7 mouse cellular contexts compared by ENCODE assay signal in genomic region chr1:170867691-170868105, GRCm38 (mm10). TPM values are rescaled to one million over a fixed set of nuclear protein-coding genes. Genes with fewer than 3 reads are reported as not detected.
DNase-seq lines count a peak whose midpoint lies in the region; ATAC-seq lines count a peak whose summit lies in the region.

Gene Atf6 (minus strand): TSS chr1:170867771.

- no peaks in the 10 kb centered on the region for H3K9me3 ChIP-seq in embryonic facial prominence, embryonic 12.5 days
- H3K9me3 ChIP-seq in limb, embryonic 11.5 days (ENCODE audit: control insufficient read depth, low read length), result no peaks in the 10 kb centered on the region
- no peaks in the 10 kb centered on the region for H3K9me3 ChIP-seq in midbrain, embryonic 14.5 days (ENCODE audit: control insufficient read depth, low read length)

- ATAC-seq in embryonic facial prominence, embryonic 12.5 days (ENCODE audit: insufficient number of reproducible peaks, insufficient read depth, low FRiP score, low TSS enrichment), result peak; percentile 39; the same call in 1 of the 2 replicates
- ATAC-seq in limb, embryonic 11.5 days (ENCODE audit: insufficient number of reproducible peaks, low FRiP score, low TSS enrichment, low read depth), result peak; percentile 54; the same call in 1 of the 2 replicates
- peak; percentile 82 for ATAC-seq in midbrain, embryonic 14.5 days (ENCODE audit: low FRiP score, low TSS enrichment)

- H3K4me1 ChIP-seq in embryonic facial prominence, embryonic 12.5 days, result peaks cover 6% of the 10 kb centered on the region; the same call in 1 of the 2 replicates
- peaks cover 4% of the 10 kb centered on the region; the same call in 1 of the 2 replicates for H3K4me1 ChIP-seq in limb, embryonic 11.5 days (ENCODE audit: control insufficient read depth, insufficient read depth, low read length)
- peaks cover 8% of the 10 kb centered on the region for H3K4me1 ChIP-seq in midbrain, embryonic 14.5 days (ENCODE audit: control insufficient read depth, insufficient read depth, low read length)

- H3K27ac ChIP-seq in embryonic facial prominence, embryonic 12.5 days, result peak within 1 kb of the TSS; percentile 73
- no peak within 1 kb of the TSS for H3K27ac ChIP-seq in limb, embryonic 11.5 days (replicated peaks; ENCODE audit: low read depth, low read length)
- peak within 1 kb of the TSS; percentile 66 for H3K27ac ChIP-seq in midbrain, embryonic 14.5 days (replicated peaks; ENCODE audit: low read depth, low read length)

- peak within 1 kb of the TSS; percentile 93 for H3K4me3 ChIP-seq in embryonic facial prominence, embryonic 12.5 days
- H3K4me3 ChIP-seq in limb, embryonic 11.5 days (ENCODE audit: low read depth, low read length), result peak within 1 kb of the TSS; percentile 77
- peak within 1 kb of the TSS; percentile 63 for H3K4me3 ChIP-seq in midbrain, embryonic 14.5 days (replicated peaks; ENCODE audit: low read depth, low read length)

- H3K4me2 ChIP-seq in embryonic facial prominence, embryonic 12.5 days (replicated peaks), result peak within 1 kb of the TSS; percentile 84
- H3K4me2 ChIP-seq in limb, embryonic 11.5 days (ENCODE audit: low read depth, severe bottlenecking), result peak within 1 kb of the TSS; percentile 73
- peak within 1 kb of the TSS; percentile 74 for H3K4me2 ChIP-seq in midbrain, embryonic 14.5 days (ENCODE audit: low read length)

- H3K9ac ChIP-seq in embryonic facial prominence, embryonic 12.5 days, result peak within 1 kb of the TSS; percentile 75
- H3K9ac ChIP-seq in limb, embryonic 11.5 days (ENCODE audit: low read length), result peak within 1 kb of the TSS; percentile 72
- H3K9ac ChIP-seq in midbrain, embryonic 14.5 days (replicated peaks; ENCODE audit: low read length), result peak within 1 kb of the TSS; percentile 74

- peak; percentile 96 for DNase-seq in adrenal gland, postnatal 25 days
- peak; percentile 99 for DNase-seq in heart, adult 11 months
- peak; percentile 98 for DNase-seq in kidney, adult 18-20 months
- DNase-seq in limb, embryonic 11.5 days (ENCODE audit: low spot score), result peak; percentile 98
- peak; percentile 96 for DNase-seq in midbrain, embryonic 14.5 days
- DNase-seq in spleen, adult 18-20 months, result peak; percentile 84 to 92

- WGBS in embryonic facial prominence, embryonic 12.5 days, result under 1% methylated on average over 25 of the region's 25 CpGs
- WGBS in limb, embryonic 11.5 days, result under 1% methylated on average over 25 of the region's 25 CpGs
- under 1% methylated on average over 25 of the region's 25 CpGs for whole genome bisulfite sequencing in midbrain, embryonic 14.5 days

- peaks cover 12% of the 10 kb centered on the region for H3K36me3 ChIP-seq in embryonic facial prominence, embryonic 12.5 days
- peaks cover 2% of the 10 kb centered on the region; the same call in 1 of the 2 replicates for H3K36me3 ChIP-seq in limb, embryonic 11.5 days (ENCODE audit: control insufficient read depth, insufficient read depth, low read length)
- H3K36me3 ChIP-seq in midbrain, embryonic 14.5 days (ENCODE audit: control insufficient read depth, insufficient read depth, low read length), result no peaks in the 10 kb centered on the region

- H3K27me3 ChIP-seq in embryonic facial prominence, embryonic 12.5 days, result no peaks in the 10 kb centered on the region
- no peaks in the 10 kb centered on the region for H3K27me3 ChIP-seq in limb, embryonic 11.5 days (ENCODE audit: control insufficient read depth, insufficient read depth, low read length)
- no peaks in the 10 kb centered on the region for H3K27me3 ChIP-seq in midbrain, embryonic 14.5 days (ENCODE audit: control insufficient read depth, insufficient read depth, low read length)

RNA-seq across cellular contexts. Expression of gene Atf6, which starts in this region (rescaled TPM):
- total RNA-seq in adrenal gland, postnatal 25 days (2021), result 34.5 and 34.8 TPM in 2 replicates
- polyA plus RNA-seq in embryonic facial prominence, embryonic 12.5 days (2016; fragmentation: Nextera tagmentation; extraction: Ambion mirVana), result 9.1 TPM in 2 replicates
- polyA plus RNA-seq in limb, embryonic 11.5 days (2014; fragmentation: Nextera tagmentation; extraction: Ambion mirVana), result 7.6 and 8.1 TPM in 2 replicates
- polyA plus RNA-seq in midbrain, embryonic 14.5 days (2014; fragmentation: Nextera tagmentation; extraction: Ambion mirVana), result 7.8 and 12.0 TPM in 2 replicates
